Mouse (Mus musculus): ENCODE data around the gene Omt2b.
A peak's percentile ranks its signal among the peaks of the same experiment; 100 is the strongest.
"Not testable (repeated sequence)": the region's sequence is repeated elsewhere in the genome, so short reads cannot be mapped to it uniquely, and the experiment has no call there.

The Omt2b gene

DNA sequence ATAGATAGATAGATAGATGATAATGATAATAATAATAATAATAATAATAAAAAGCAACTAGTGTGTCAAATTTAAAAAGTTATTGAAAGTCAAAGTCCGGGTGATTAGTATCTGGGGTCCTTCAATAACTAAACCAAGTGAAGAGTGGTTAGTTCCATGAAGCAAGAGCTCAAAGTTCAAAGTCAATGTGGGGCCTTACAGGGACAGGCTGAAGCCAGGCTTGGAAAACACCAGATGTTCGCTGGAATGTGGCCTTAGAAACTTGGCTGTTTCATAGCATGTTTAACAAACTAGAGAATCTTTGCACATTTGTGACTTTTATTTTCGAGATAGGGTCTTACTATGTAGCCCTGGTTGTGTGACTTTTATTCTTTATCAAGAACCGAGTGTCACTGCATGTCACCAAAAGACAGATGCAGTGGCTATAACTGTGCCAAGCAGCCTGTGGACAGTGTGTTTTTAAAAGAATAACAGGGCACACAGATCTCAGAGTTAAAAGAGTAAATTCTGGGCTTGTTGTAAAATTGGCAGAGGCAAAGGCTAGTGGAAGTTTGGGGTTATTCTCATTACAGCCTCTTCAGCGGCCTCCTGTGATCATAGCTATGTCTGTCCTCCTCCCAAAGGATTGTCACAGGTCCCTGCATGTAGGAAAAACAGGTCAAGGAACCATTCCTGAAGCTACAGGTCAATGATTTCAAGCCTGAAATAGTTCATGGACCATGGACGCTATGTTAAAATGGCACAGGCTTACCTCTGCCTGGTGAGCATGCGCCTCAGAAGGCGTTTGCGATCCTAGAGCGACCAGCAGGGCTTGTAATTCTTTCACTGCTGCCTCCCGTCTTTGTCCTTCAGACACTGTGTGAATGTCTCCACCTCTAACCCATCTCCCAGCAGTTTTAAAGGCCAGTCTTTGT lies 27.5 kb downstream of the Omt2b start:
- no peak for DNase-seq

DNA sequence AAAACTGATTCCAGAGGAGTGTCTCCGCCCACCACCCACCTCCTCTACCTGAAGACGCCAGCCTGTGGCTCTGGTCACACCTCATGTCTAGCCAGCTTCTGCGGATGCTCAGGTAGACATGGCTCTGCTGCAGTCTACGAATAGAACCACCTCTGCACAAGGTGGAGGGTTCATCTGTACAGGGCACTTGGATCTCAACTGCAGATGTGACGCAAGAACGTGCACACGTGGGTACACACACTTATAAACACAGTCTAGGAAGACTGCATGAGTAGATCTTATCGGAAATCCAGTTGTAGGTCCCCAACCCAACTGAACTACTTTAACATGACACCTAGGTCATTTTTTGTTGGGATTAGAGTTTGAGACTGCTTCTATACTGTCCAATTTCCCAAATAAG lies 28.2 kb downstream of the Omt2b start, which contains the start of gene Gsta2:
Gsta2 (minus strand) TSS at position 178 of the 400 bp plus-strand sequence.
- no peak for DNase-seq

DNA sequence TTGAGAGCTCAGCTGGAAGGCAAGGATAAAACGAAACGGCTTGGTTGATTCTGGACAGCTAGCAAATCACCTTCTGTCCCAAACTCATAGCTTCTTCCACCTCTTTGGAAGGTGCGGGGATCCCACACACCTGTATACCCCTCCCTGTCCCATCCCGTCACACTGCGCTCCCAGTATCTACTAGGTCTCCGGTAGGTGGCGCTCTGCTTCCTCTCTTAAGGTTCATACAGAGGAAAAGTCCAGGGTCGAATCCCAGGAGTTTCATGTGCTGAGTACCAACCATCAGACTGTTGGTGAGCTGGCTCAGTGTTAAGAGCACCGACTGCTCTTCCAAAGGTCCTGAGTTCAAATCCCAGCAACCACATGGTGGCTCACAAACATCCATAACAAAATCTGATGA lies 30.7 kb downstream of the Omt2b start:
- DNase-seq = peak; percentile 58

DNA sequence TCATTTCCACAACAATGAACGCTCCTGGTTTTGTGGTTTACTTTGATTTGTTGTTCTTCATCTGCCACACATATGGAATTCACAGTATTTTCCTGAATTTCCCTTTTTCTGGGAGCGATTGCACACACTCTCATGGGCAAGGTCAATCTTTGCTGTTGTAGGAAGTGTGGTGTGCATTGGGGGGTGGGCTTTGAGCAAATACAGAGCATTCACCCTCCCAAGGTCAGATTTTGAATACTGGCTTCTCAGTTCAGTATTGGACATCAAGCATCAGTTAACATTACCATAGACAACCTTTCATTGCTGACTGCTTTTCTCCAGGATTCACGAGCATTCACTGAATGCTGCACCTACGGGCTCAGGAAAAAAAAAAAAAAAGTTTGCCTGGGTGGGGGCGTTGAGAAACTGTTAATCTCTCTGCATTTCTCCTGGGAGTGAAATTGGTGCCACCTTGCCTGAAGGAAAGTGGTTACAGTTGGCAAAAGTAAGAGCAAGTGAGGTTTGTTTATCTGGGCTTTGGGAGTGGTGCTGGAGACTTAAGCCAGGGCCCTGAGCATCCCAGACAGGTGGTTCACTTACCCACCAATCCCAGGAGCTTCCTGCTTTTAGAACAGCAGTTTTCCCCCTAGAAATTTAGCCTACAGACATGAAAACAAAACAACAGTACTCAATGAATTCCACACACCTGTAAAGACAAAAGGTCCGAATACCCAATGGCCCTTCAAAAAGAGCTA lies 32.5 kb downstream of the Omt2b start:
- no peak for DNase-seq

DNA sequence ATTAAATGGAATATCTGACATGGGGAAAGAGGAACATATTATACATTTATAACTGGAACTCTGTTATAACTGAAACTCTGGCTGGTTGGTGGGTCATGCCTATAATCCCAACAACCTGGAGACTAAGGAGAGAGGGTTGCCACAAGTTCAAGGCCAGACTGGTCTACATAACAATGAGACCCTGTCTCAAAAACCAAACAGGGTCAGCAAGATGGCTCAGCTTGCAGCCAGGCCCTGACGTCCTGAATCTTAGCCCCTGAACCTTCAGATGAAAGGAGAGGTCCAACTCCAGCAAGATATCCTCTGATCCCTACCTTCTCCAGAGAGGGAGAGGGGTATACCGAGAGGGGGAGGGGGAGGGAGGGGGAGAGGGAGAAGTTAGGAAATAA lies 33.1 kb downstream of the Omt2b start:
- DNase-seq = no peak

DNA sequence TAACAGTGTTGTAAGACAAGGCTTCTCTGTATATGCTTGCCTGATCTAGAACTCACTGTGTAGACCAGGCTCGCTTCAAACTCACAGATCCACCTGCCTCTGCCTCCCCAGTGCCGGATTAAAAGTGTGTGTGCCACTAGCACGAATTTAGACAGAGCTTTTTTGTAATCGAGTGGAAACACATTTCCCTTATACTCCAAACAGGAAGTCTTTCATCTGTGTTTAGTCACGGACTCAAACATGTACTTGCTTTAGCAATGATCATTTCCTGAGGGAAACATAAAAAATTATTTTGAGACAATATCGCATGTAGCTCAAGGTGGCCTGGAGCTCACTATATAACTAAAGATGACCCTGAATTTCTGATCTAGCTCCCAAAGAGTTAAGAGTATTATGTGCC lies 36.0 kb downstream of the Omt2b start:
- no peak for DNase-seq

DNA sequence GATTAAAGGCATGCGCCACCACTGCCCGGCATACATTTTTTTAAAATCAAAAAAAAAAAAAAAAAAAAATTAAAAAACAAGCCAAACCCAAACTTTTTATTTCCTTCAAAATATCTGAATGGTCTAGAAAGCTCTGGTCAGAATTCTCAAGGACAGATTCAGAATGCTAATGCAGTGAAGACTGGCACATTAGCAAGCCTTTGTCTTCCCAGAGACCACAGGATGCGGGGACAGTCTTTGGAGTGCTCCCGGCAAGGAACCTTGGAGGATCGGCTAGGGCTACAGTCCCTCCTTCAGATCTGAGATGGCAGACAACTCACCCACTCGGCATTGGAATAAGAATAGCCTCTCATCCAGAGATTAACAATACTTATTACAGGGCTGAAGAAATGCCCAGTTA lies 37.3 kb downstream of the Omt2b start:
- DNase-seq = no peak

DNA sequence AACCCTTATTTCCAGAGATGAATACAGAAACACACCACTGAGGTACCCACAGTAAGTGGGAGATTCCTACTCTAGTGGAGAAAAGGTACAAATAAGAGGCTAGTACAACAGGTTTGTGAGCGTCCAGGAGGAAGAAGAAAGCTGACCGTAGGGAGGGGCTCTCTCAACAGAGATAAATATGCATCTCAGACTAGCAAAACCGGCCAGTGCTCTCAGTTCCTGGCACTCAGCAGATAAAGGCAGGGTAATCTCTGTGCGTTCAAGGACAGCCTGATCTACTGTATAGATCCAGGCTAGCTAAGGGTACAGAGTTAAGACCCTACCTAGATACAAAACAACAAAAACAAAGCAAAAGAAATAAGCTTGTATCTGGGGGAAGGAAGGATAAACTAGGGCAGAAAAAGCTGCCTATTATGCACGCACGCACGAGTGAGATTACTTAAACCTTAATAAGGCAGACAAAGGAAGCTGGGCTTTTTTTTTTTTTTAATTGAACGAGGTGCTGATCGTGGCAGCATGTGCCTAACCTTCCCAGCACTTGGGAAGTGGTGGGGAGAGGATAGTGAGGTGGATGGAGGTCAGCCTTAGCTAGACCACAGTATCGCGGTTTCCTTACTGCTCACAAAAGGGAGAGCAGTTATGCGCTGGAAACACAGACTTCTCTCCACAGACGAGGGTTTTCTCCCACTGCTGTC lies 38.6 kb downstream of the Omt2b start:
- DNase-seq = no peak

DNA sequence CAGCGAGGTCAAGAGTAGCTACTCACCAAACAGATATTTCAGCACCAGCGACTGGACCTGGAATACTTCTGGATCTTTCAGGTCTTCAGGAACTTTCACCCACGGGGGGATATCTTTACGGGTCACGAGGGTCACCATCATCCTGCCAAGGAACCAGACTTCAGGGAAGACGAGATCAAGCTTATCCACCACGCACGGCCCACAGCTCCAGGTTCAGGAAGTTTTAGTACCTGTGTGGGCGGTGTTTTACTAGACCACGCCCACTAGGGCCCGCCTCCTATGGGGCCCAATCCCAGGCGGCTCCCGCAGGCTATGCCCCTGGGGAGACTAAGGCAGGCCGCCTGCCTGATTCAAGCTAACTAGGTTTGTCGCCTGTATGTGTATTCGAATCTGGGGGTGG lies 40.6 kb downstream of the Omt2b start, which contains the start of gene Dppa5a:
Dppa5a (minus strand) TSS at position 219 of the 400 bp plus-strand sequence.
- not testable (repeated sequence) for DNase-seq

DNA sequence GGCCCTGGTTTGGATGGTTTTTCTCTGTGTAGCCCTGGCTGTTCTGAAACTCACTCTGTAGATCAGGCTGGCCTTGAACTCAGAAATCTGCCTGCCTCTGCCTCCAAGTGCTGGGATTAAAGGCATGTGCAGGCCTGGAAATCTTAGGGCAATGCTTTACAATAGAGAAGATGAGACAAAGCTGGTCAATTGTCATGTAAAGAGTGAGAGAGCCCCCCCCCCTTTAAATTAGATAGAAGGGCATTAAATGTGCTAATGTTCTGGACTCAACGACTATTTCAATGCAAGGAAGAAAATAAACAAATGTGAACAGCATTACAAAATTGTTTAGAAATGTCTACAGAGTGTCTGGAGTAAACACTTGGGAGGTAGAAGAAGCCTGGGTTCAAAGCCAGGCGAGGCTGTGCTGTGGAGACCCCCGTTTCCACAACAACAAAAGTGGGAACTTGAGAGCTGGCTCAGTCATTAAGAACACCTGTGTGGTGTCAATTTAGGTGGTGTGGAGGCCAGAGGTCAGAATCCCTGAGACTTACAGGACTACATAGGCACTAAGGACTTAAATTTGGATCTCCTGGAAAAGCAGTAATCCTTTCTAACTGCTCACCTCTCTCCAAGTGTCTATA lies 41.4 kb downstream of the Omt2b start:
- DNase-seq = no peak

DNA sequence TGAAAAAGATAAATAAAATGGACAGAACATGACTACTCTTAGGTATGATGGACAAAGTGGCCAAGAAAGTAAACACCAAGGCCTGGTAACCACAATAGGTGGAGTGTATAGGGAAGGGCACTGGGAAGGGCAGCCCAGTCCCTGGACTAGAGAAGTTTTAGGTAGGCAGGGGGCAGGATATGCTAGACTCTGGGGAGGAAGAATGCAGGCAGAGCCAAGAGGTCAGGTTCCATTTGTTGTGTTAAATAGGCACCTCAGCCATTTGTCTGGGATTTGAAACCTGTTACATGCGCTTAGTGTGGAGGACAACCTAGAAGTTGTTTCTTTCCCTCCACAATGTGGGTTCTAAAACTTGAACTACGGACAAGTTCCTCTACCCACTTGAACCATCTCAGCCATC lies 42.0 kb downstream of the Omt2b start:
- DNase-seq = no peak

DNA sequence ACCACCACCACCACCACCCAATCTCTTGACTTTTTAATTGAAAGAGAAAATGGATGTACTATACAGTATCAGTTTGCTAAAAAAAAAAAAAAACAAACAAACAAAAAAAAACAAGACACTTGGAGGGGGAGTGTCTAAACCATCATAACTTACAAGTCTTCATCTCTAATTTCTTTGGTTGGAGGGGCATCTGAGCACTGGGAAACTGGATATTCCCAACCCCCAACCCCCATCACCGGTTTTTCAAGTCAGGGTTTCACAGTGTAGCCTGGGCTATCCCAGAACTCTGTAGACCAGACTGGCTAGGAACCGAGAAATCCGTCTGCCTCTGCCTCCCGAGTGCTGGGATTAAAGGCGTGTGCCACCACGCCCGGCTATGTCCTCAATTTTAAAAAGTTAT lies 42.4 kb downstream of the Omt2b start:
- DNase-seq = no peak

DNA sequence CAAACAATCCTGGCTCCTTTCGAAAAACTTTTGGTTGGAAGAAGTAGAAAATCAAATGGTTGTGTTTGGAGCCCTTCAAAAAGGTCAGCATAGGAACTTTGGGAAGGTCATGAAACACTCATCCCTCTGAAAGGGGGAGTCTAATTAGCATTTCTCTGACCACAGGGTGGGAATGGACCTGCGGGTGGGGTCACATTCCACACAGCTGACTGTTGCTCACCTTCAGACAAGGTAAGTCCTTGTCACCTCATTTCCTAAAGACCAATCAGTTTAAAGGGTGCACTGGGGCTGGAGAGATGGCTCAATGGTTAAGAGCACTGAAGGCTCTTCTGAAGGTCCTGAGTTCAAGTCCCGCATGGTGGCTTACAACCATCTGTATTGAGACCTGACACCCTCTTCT lies 44.1 kb downstream of the Omt2b start:
- DNase-seq = no peak

DNA sequence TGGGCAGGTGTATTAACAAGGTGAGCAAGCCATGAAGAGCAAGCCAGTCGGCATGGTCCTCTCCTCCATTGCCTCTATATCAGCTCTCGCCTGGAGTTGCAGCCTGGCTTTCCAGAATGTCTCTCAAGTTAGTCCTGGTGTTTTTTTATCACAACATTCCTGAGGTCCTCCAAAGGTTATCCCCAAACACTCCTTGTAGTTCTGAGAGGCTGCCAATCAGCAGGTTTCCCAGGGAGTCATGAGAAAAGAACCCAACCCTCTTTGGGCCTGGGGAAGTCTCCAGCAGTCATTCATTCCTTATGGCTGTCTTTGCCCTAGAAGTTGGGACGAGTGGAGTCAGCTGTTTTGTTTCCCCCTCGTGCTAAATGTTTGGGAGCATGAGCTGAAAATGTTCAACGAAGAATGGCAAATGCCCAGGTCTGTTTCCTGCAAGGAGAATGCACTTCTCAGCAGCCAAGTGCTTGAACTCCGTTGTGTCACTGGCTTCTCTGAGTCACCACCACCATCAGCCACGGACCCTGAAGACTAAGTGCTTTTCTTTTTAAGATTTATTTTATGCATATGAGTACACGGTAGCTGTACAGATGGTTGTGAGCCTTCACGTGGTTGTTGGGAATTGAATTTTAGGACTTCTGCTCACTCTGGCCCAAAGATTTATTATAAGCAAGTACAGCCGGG lies 45.6 kb downstream of the Omt2b start:
- no peak for DNase-seq

DNA sequence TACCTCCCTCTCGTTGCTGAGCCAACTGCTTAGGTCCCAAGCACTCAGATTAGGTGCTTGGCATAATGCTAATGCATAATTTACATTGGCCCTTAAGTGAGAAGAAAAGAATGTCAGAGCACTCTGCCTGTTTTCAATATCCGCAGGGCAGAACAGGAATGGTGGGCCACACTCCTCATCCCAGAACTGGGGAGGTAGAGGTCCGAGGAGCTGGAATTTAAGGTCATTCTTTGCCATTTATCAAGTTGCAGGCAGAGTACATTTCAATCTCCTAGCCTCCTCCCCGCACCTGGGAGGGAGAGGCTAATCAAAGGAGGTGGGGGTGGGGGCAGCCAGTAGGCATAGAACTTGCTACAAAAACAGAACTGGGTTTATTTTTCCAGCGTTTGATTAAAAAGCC lies 47.0 kb downstream of the Omt2b start:
- no peak for DNase-seq

DNA sequence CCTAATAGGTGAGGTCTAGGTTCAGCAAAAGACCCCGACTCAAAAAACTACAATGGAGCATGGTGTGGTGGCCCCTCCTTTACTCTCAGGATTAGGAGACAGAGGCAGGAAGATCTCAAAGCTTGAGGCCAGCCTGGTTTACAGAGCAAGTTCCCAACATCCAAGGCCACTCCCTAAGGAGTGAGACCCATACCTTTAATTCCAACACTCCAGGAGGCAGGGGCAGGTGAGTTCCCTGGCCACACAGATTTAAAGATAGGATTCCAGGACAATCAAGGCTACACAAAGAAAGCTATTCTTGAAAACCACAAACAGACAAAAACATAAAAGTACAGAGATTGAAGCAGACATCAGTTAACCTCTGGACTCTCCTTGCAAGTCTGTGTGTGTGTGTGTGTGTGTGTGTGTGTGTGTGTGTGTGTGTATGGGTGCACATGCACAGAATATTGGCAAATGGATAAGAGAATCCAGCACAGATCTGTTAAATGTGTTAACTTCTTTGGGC lies 47.5 kb downstream of the Omt2b start:
- DNase-seq = no peak

DNA sequence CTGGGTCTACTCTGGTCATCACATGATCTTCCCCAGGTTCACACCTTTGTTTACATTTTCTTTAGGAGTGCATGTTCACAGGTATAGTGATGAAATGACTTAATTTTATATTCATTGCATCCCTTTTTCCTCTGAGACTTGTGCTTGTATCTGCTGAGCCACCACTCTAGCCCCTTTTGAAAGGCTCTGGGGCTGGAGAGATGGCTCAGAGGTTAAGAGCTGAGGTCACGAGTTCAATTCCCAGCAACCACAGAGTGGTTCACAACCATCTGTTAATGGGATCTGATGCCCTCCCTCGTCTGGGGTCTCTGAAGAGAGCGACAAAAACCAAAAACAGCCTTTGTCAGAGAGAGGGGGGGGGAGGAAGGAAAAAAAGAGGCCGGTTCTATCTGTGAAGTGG lies 48.1 kb downstream of the Omt2b start:
- no peak for DNase-seq

DNA sequence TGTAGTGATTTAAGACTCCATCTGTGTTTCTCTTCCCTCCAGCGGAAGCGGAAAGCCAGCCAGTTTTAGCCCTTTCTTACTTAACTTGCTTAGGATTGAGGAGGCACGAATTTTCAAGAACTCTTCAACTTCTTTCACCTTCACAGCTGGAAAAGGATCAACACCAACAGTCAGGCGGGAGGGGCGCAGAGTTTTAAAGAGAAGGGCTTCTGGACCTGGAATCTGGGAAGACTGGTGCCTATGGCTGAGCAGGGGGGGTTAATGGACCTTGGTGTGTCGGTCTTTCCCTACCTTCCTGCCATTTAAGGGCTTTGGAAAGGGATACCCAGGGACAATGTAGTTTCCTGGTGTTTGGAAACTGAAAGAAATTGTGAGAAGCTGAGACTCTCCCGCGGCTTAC lies 50.2 kb downstream of the Omt2b start:
- no peak for DNase-seq

DNA sequence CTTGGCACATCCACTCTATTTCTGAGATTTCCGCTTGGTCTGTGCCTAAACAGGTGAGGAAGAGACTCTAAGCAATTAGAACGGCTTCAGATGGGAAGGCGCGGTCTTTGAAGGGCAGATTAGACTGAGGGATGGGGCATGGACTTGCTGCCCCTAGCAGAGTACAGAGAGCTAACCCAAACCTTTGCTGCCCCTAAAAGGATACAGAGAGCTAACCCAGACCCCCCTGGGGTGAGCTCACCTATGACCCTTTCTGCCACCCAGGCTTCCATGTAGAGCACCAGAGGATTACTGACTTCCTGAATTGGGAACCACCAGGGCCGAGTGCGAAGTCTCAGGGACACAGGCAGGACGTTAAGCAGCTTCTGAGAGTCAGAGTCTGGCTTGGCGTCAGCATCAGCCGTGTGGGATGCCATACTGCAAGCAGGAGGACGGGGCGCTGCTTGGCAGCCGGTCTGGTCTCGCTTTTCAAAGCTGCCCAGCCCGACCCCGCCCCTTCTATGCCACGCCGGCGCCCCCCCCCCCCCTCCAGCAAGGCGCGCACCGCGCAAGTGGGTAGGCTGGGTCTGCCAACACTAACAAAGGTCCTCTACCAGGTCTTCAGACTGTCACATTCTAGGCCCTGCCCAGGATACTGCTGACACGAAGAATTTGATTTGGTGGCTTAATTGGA lies 50.9 kb downstream of the Omt2b start, which contains the start of gene Ooep:
Ooep (minus strand) TSS at position 613 of the 673 bp plus-strand sequence.
- DNase-seq = no peak
